Mouse (Mus musculus) liver, embryonic 14.5 days (tissue): ENCODE measurements around the gene Dock4. TPM values are rescaled to one million over a fixed set of nuclear protein-coding genes. Genes with fewer than 3 reads are reported as not detected.

Experiments
- ATAC-seq: fragments of 200-750 bp; cut with Nextera tagmentation; 2 replicates; pipeline ENCODE4 v1.8.0; 2017; ENCODE audit warnings: moderate number of reproducible peaks, mild to moderate bottlenecking, moderate library complexity; ENCODE audit not compliant: insufficient read depth
- DNase-seq, 3 experiments: peaks; one replicate each; pipeline ENCODE4 v3.0.0-alpha.2; 2012 to 2013; ENCODE audit warnings: low read depth in 3 of 3, low spot score in 3 of 3
- H3K27ac ChIP-seq: fragments of 300-500 bp; sonication (generic); 2 replicates; pipeline ENCODE4 v1.5.1; 2014; ENCODE audit warnings: moderate library complexity, mild to moderate bottlenecking, control low read depth, inconsistent platforms
- H3K27me3 ChIP-seq: fragments of 300-500 bp; sonication (generic); 2 replicates; pipeline ENCODE4 v1.6.1; 2014; ENCODE audit warnings: mild to moderate bottlenecking, low read length, moderate library complexity; ENCODE audit not compliant: control insufficient read depth, insufficient read depth
- H3K36me3 ChIP-seq: fragments of 300-500 bp; sonication (generic); replicated peaks from 2 replicates; pipeline ENCODE4 v1.6.1; 2014; ENCODE audit warnings: low read depth; ENCODE audit not compliant: control insufficient read depth, insufficient read depth
- H3K4me1 ChIP-seq, 2 experiments: fragments of 200-500 bp in 1 of 2; fragments of 300-500 bp in 1 of 2; sonication (generic) in 1 of 2; replicated peaks; 2 replicates each; pipeline ENCODE4 v1.6.1; 2012 to 2014; ENCODE audit warnings: antibody characterized with exemption in 1 of 2, inconsistent platforms in 1 of 2, low read length in 1 of 2; ENCODE audit not compliant: control insufficient read depth in 2 of 2, insufficient read depth in 2 of 2
- H3K4me2 ChIP-seq: fragments of 300-500 bp; sonication (generic); 2 replicates; pipeline ENCODE4 v1.6.1; 2014; ENCODE audit warnings: low read depth, mild to moderate bottlenecking, control low read depth, moderate library complexity
- H3K4me3 ChIP-seq, 2 experiments: fragments of 200-500 bp in 1 of 2; fragments of 300-500 bp in 1 of 2; sonication (generic) in 1 of 2; 2 replicates each; pipeline ENCODE4 v1.5.1; 2012 to 2014; ENCODE audit warnings: low read depth in 2 of 2, low read length in 2 of 2, mild to moderate bottlenecking in 2 of 2, control low read depth in 1 of 2, inconsistent platforms in 1 of 2, moderate library complexity in 1 of 2; ENCODE audit not compliant: insufficient read depth in 1 of 2
- H3K9ac ChIP-seq: fragments of 300-500 bp; sonication (generic); replicated peaks from 2 replicates; pipeline ENCODE4 v1.6.1; 2014; ENCODE audit warnings: mild to moderate bottlenecking, control low read depth, moderate library complexity
- H3K9me3 ChIP-seq: fragments of 300-500 bp; sonication (generic); 2 replicates; pipeline ENCODE4 v1.6.1; 2016; ENCODE audit warnings: low read length, mixed read lengths; ENCODE audit not compliant: control insufficient read depth
- CTCF ChIP-seq: IDR thresholded peaks from 2 replicates; pipeline ENCODE4 v1.5.1; 2016; ENCODE audit warnings: antibody characterized with exemption, low read depth, control low read depth
- EP300 ChIP-seq: IDR thresholded peaks from 2 replicates; pipeline ENCODE4 v1.6.1; 2016; ENCODE audit warnings: antibody characterized with exemption, low read depth
- WGBS: fragments of 180-500 bp; shearing (Covaris S2); extraction: QIAGEN DNeasy Blood & Tissue Kit; methylation state at CpG from one replicate; pipeline ENCODE4 v1.1.7; 2014; ENCODE audit not compliant: insufficient replicate concordance; 5-methylcytosine and 5-hydroxymethylcytosine counted together
- polyA plus RNA-seq, 2 experiments: library from polyadenylated mRNA; depleted of rRNA in 1 of 2; stranded (reverse) in 1 of 2; unstranded in 1 of 2; fragments of >200 nt; fragmentation: Nextera tagmentation in 1 of 2; extraction: Ambion mirVana in 1 of 2; gene quantifications; 2 replicates each; pipeline versions ENCODE4 v1.2.1 to v1.2.3; 2012 to 2014

Gene Dock4
- polyA plus RNA-seq, 2 experiments = 0.49 to 0.57 TPM

GRCm38 (mm10) chr12:40574051-40574450 lies 128.3 kb downstream of the Dock4 start:
- 57% methylated on average over 3 of the region's 3 CpGs for WGBS
- no peaks in the 10 kb centered on the region for H3K36me3 ChIP-seq
- no peak overlapping the region for H3K9ac ChIP-seq
- DNase-seq (no peak), ATAC-seq (no peak)
- H3K4me3 ChIP-seq = no peak overlapping the region
- no peak for TF ChIP-seq EP300
- TF ChIP-seq CTCF = no peak
- no peaks in the 10 kb centered on the region for H3K27me3 ChIP-seq
- no peak overlapping the region for H3K4me2 ChIP-seq
- H3K9me3 ChIP-seq = no peaks in the 10 kb centered on the region
- H3K4me1 ChIP-seq = no peaks in the 10 kb centered on the region
- no peak overlapping the region for H3K27ac ChIP-seq

GRCm38 (mm10) chr12:40576749-40577148 lies 131.0 kb downstream of the Dock4 start:
- WGBS = 52% methylated on average over 2 of the region's 2 CpGs
- H3K27me3 ChIP-seq = no peaks in the 10 kb centered on the region
- no peaks in the 10 kb centered on the region for H3K36me3 ChIP-seq
- TF ChIP-seq EP300 (no peak), CTCF (no peak)
- H3K27ac ChIP-seq = no peak overlapping the region
- DNase-seq (no peak), ATAC-seq (no peak)
- no peak overlapping the region for H3K4me2 ChIP-seq
- no peak overlapping the region for H3K9ac ChIP-seq
- H3K4me1 ChIP-seq = no peaks in the 10 kb centered on the region
- no peaks in the 10 kb centered on the region for H3K9me3 ChIP-seq
- no peak overlapping the region for H3K4me3 ChIP-seq

- Histone ChIP-seq H3K27me3 (no peaks in the 10 kb centered on the region), H3K4me2 (no peak overlapping the region), H3K9me3 (no peaks in the 10 kb centered on the region), H3K27ac (no peak overlapping the region), H3K4me1 (no peaks in the 10 kb centered on the region), H3K9ac (no peak overlapping the region), H3K36me3 (no peaks in the 10 kb centered on the region), H3K4me3 (no peak overlapping the region)
- ATAC-seq (no peak), DNase-seq (no peak)
- 48% methylated on average over 2 of the region's 2 CpGs for WGBS
- no peak for TF ChIP-seq EP300
- TF ChIP-seq CTCF = no peak
These were observed 134.6 kb downstream of the Dock4 start for GRCm38 (mm10) chr12:40580351-40580750.

GRCm38 (mm10) chr12:40581037-40581436 lies 135.3 kb downstream of the Dock4 start:
- H3K9ac ChIP-seq = no peak overlapping the region
- H3K4me3 ChIP-seq = no peak overlapping the region
- H3K4me2 ChIP-seq = no peak overlapping the region
- DNase-seq (no peak), ATAC-seq (no peak)
- WGBS = 42% methylated on average over 3 of the region's 3 CpGs
- H3K4me1 ChIP-seq = no peaks in the 10 kb centered on the region
- no peak overlapping the region for H3K27ac ChIP-seq
- no peaks in the 10 kb centered on the region for H3K36me3 ChIP-seq
- H3K9me3 ChIP-seq = no peaks in the 10 kb centered on the region
- TF ChIP-seq CTCF (no peak), EP300 (no peak)
- H3K27me3 ChIP-seq = no peaks in the 10 kb centered on the region

DNA sequence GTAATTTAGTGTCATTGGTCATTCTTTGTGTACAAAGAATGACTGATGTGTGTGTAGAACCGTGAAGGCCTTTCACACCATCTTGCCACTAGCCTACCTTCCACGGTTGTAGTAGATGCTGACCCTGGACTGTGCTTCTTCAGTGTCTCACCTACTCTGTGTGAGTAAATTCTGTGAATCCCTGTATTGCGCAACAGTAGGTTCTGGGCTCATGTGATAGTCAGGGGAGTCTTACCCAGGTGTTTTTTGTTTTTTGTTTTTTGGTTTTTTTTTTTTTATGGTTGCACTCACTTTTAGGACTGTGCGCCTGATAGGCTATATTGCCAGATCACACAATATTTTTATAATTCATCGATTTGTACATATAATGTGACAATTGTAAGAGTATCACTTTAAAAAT lies 136.3 kb downstream of the Dock4 start:
- no peaks in the 10 kb centered on the region for H3K27me3 ChIP-seq
- DNase-seq = no peak

More for the DNA sequence above, 136.3 kb downstream of the Dock4 start:
- no peaks in the 10 kb centered on the region for H3K9me3 ChIP-seq
- H3K9ac ChIP-seq = no peak overlapping the region
- no peak overlapping the region for H3K4me2 ChIP-seq
- 64% methylated on average over 5 of the region's 5 CpGs for WGBS
- H3K4me3 ChIP-seq = no peak overlapping the region
- ATAC-seq = no peak
- H3K4me1 ChIP-seq = no peaks in the 10 kb centered on the region
- no peak for TF ChIP-seq CTCF
- no peak overlapping the region for H3K27ac ChIP-seq
- H3K36me3 ChIP-seq = no peaks in the 10 kb centered on the region
